Mouse (Mus musculus): Measurements from ENCODE around the gene Ube2v1. TPM values are rescaled to one million over a fixed set of nuclear protein-coding genes. Genes with fewer than 3 reads are reported as not detected.

The Ube2v1 gene
- polyA plus RNA-seq, 1 experiment from 2014 or later: 195 TPM

GRCm38 (mm10) chr2:167596726-167597491, 35.0 kb downstream of the Ube2v1 start:
- H3K27ac ChIP-seq (ENCODE audit: low read depth, low read length): peak overlapping the region; percentile 66
- peak; percentile 2; the same call in 1 of the 2 replicates for ATAC-seq (replicated peaks; ENCODE audit: insufficient number of reproducible peaks, low FRiP score, low TSS enrichment)
- H3K4me1 ChIP-seq (ENCODE audit: control insufficient read depth, insufficient read depth, low read length): peaks cover 44% of the 10 kb centered on the region
- H3K9ac ChIP-seq (ENCODE audit: low read depth, low read length): peak overlapping the region; percentile 64
- no peaks in the 10 kb centered on the region for H3K27me3 ChIP-seq (ENCODE audit: control insufficient read depth, insufficient read depth, low read length)
- peak overlapping the region; percentile 63 for H3K4me2 ChIP-seq
- 23% methylated on average over 27 of the region's 27 CpGs for WGBS (ENCODE audit: insufficient replicate concordance)
- no peaks in the 10 kb centered on the region for H3K36me3 ChIP-seq (ENCODE audit: control insufficient read depth, insufficient read depth, low read length)
- peak overlapping the region; percentile 30 for H3K4me3 ChIP-seq (ENCODE audit: low read depth, low read length)
- no peaks in the 10 kb centered on the region for H3K9me3 ChIP-seq (replicated peaks; ENCODE audit: control insufficient read depth, low read length)

- Histone ChIP-seq H3K27me3 (ENCODE audit: control insufficient read depth, insufficient read depth, low read length) (no peaks in the 10 kb centered on the region), H3K27ac (ENCODE audit: low read depth, low read length) (peak overlapping the region; percentile 46; the same call in 1 of the 2 replicates), H3K36me3 (ENCODE audit: control insufficient read depth, insufficient read depth, low read length) (no peaks in the 10 kb centered on the region), H3K9ac (ENCODE audit: low read depth, low read length) (peak overlapping the region; percentile 58; the same call in 1 of the 2 replicates), H3K4me1 (ENCODE audit: control insufficient read depth, insufficient read depth, low read length) (peaks cover 44% of the 10 kb centered on the region), H3K9me3 (replicated peaks; ENCODE audit: control insufficient read depth, low read length) (no peaks in the 10 kb centered on the region), H3K4me2 (peak overlapping the region; percentile 11; the same call in 1 of the 2 replicates), H3K4me3 (ENCODE audit: low read depth, low read length) (no peak overlapping the region)
- ATAC-seq (replicated peaks; ENCODE audit: insufficient number of reproducible peaks, low FRiP score, low TSS enrichment): no peak
- 30% methylated on average over 4 of the region's 4 CpGs for WGBS (ENCODE audit: insufficient replicate concordance)
Measured at GRCm38 (mm10) chr2:167596262-167596661, 35.6 kb downstream of the Ube2v1 start.

- Histone ChIP-seq H3K4me1 (ENCODE audit: control insufficient read depth, insufficient read depth, low read length) (peaks cover 44% of the 10 kb centered on the region), H3K27me3 (ENCODE audit: control insufficient read depth, insufficient read depth, low read length) (no peaks in the 10 kb centered on the region), H3K4me2 (peak overlapping the region; percentile 11; the same call in 1 of the 2 replicates), H3K27ac (ENCODE audit: low read depth, low read length) (peak overlapping the region; percentile 68), H3K4me3 (ENCODE audit: low read depth, low read length) (no peak overlapping the region), H3K36me3 (ENCODE audit: control insufficient read depth, insufficient read depth, low read length) (no peaks in the 10 kb centered on the region), H3K9me3 (replicated peaks; ENCODE audit: control insufficient read depth, low read length) (no peaks in the 10 kb centered on the region), H3K9ac (ENCODE audit: low read depth, low read length) (peak overlapping the region; percentile 58; the same call in 1 of the 2 replicates)
- 32% methylated on average over 14 of the region's 14 CpGs for WGBS (ENCODE audit: insufficient replicate concordance)
- 0 out of 2 replicates have a peak, but pooled peaks have one; percentile 24 for ATAC-seq (replicated peaks; ENCODE audit: insufficient number of reproducible peaks, low FRiP score, low TSS enrichment)
Measured at GRCm38 (mm10) chr2:167595761-167596171, 36.1 kb downstream of the Ube2v1 start.

- Histone ChIP-seq H3K4me2 (no peak overlapping the region; the same call in 1 of the 2 replicates), H3K4me3 (ENCODE audit: low read depth, low read length) (no peak overlapping the region), H3K36me3 (ENCODE audit: control insufficient read depth, insufficient read depth, low read length) (no peaks in the 10 kb centered on the region), H3K27me3 (ENCODE audit: control insufficient read depth, insufficient read depth, low read length) (no peaks in the 10 kb centered on the region), H3K9ac (ENCODE audit: low read depth, low read length) (0 out of 2 replicates have a peak overlapping the region, but pooled peaks have one; percentile 1), H3K27ac (ENCODE audit: low read depth, low read length) (peak overlapping the region; percentile 74), H3K4me1 (ENCODE audit: control insufficient read depth, insufficient read depth, low read length) (peaks cover 39% of the 10 kb centered on the region), H3K9me3 (replicated peaks; ENCODE audit: control insufficient read depth, low read length) (no peaks in the 10 kb centered on the region)
- no peak; the same call in 1 of the 2 replicates for ATAC-seq (replicated peaks; ENCODE audit: insufficient number of reproducible peaks, low FRiP score, low TSS enrichment)
- 37% methylated on average over 10 of the region's 10 CpGs for WGBS (ENCODE audit: insufficient replicate concordance)
Measured at GRCm38 (mm10) chr2:167594444-167594934, 37.4 kb downstream of the Ube2v1 start.

- H3K9me3 ChIP-seq (replicated peaks; ENCODE audit: control insufficient read depth, low read length): no peaks in the 10 kb centered on the region
- no peak overlapping the region; the same call in 1 of the 2 replicates for H3K4me2 ChIP-seq
- H3K9ac ChIP-seq (ENCODE audit: low read depth, low read length): no peak overlapping the region
- no peaks in the 10 kb centered on the region for H3K36me3 ChIP-seq (ENCODE audit: control insufficient read depth, insufficient read depth, low read length)
- H3K27ac ChIP-seq (ENCODE audit: low read depth, low read length): peak overlapping the region; percentile 74
- no peaks in the 10 kb centered on the region for H3K27me3 ChIP-seq (ENCODE audit: control insufficient read depth, insufficient read depth, low read length)
- 79% methylated on average over 4 of the region's 4 CpGs for WGBS (ENCODE audit: insufficient replicate concordance)
- ATAC-seq (replicated peaks; ENCODE audit: insufficient number of reproducible peaks, low FRiP score, low TSS enrichment): no peak
- H3K4me3 ChIP-seq (ENCODE audit: low read depth, low read length): no peak overlapping the region
- H3K4me1 ChIP-seq (ENCODE audit: control insufficient read depth, insufficient read depth, low read length): peaks cover 47% of the 10 kb centered on the region
Measured at GRCm38 (mm10) chr2:167593551-167594250, 38.2 kb downstream of the Ube2v1 start.

- peak overlapping the region; percentile 57 for H3K4me2 ChIP-seq
- peak overlapping the region; percentile 73 for H3K27ac ChIP-seq (ENCODE audit: low read depth, low read length)
- peak overlapping the region; percentile 36 for H3K4me3 ChIP-seq (ENCODE audit: low read depth, low read length)
- ATAC-seq (replicated peaks; ENCODE audit: insufficient number of reproducible peaks, low FRiP score, low TSS enrichment): peak; percentile 58; the same call in 1 of the 2 replicates
- 10% methylated on average over 21 of the region's 21 CpGs for WGBS (ENCODE audit: insufficient replicate concordance)
- H3K27me3 ChIP-seq (ENCODE audit: control insufficient read depth, insufficient read depth, low read length): no peaks in the 10 kb centered on the region
- H3K9me3 ChIP-seq (replicated peaks; ENCODE audit: control insufficient read depth, low read length): no peaks in the 10 kb centered on the region
- H3K36me3 ChIP-seq (ENCODE audit: control insufficient read depth, insufficient read depth, low read length): no peaks in the 10 kb centered on the region
- peak overlapping the region; percentile 59 for H3K9ac ChIP-seq (ENCODE audit: low read depth, low read length)
- peaks cover 36% of the 10 kb centered on the region for H3K4me1 ChIP-seq (ENCODE audit: control insufficient read depth, insufficient read depth, low read length)
Measured at GRCm38 (mm10) chr2:167588774-167589577, 42.9 kb downstream of the Ube2v1 start.

GRCm38 (mm10) chr2:167586976-167587375, 44.9 kb downstream of the Ube2v1 start:
- no peaks in the 10 kb centered on the region for H3K27me3 ChIP-seq (ENCODE audit: control insufficient read depth, insufficient read depth, low read length)
- H3K4me2 ChIP-seq: no peak overlapping the region
- no peak for ATAC-seq (replicated peaks; ENCODE audit: insufficient number of reproducible peaks, low FRiP score, low TSS enrichment)
- no peak overlapping the region for H3K27ac ChIP-seq (ENCODE audit: low read depth, low read length)
- peak overlapping the region; percentile 39; the same call in 1 of the 2 replicates for H3K9ac ChIP-seq (ENCODE audit: low read depth, low read length)
- WGBS (ENCODE audit: insufficient replicate concordance): 27% methylated on average over 9 of the region's 9 CpGs
- H3K9me3 ChIP-seq (replicated peaks; ENCODE audit: control insufficient read depth, low read length): no peaks in the 10 kb centered on the region
- H3K4me1 ChIP-seq (ENCODE audit: control insufficient read depth, insufficient read depth, low read length): peaks cover 49% of the 10 kb centered on the region
- H3K4me3 ChIP-seq (ENCODE audit: low read depth, low read length): no peak overlapping the region
- no peaks in the 10 kb centered on the region for H3K36me3 ChIP-seq (ENCODE audit: control insufficient read depth, insufficient read depth, low read length)

- H3K4me2 ChIP-seq: no peak overlapping the region
- WGBS (ENCODE audit: insufficient replicate concordance): 19% methylated on average over 8 of the region's 8 CpGs
- no peak overlapping the region for H3K9ac ChIP-seq (ENCODE audit: low read depth, low read length)
- no peak overlapping the region for H3K4me3 ChIP-seq (ENCODE audit: low read depth, low read length)
- H3K36me3 ChIP-seq (ENCODE audit: control insufficient read depth, insufficient read depth, low read length): no peaks in the 10 kb centered on the region
- no peak for ATAC-seq (replicated peaks; ENCODE audit: insufficient number of reproducible peaks, low FRiP score, low TSS enrichment)
- peaks cover 54% of the 10 kb centered on the region for H3K4me1 ChIP-seq (ENCODE audit: control insufficient read depth, insufficient read depth, low read length)
- no peaks in the 10 kb centered on the region for H3K9me3 ChIP-seq (replicated peaks; ENCODE audit: control insufficient read depth, low read length)
- no peaks in the 10 kb centered on the region for H3K27me3 ChIP-seq (ENCODE audit: control insufficient read depth, insufficient read depth, low read length)
- peak overlapping the region; percentile 18; the same call in 1 of the 2 replicates for H3K27ac ChIP-seq (ENCODE audit: low read depth, low read length)
Measured at GRCm38 (mm10) chr2:167586041-167586440, 45.9 kb downstream of the Ube2v1 start.

All from heart, embryonic 11.5 days (tissue).